Mouse (Mus musculus): ENCODE measurements at regions not wholly inside any gene's neighbourhood (a gene's known extent, or its start where the extent isn't known, plus 50 kb on each side); places are given as distances from the start of the nearest gene placed in this dataset.

GRCm38 (mm10) chr14:15148516-15148915, 290.3 kb downstream of the Lrrc3b start:
- no peak for TF ChIP-seq CTCF (IDR thresholded peaks at IDR 0.05; ENCODE audit: low read depth)
- TF ChIP-seq EP300 (optimal IDR thresholded peaks at IDR 0.05) = no peak

Data from stomach, postnatal 0 days (tissue).